Mouse (Mus musculus): ENCODE data around the gene Ifnar1. TPM values are rescaled to one million over a fixed set of nuclear protein-coding genes. Genes with fewer than 3 reads are reported as not detected.
"Not testable (repeated sequence)": the region's sequence is repeated elsewhere in the genome, so short reads cannot be mapped to it uniquely, and the experiment has no call there.

Gene Ifnar1
- polyA plus RNA-seq, 1 experiment from 2014 or later, result 60.6 TPM

GRCm38 (mm10) chr16:91527051-91527450 is 42.0 kb downstream of the Ifnar1 start:
- no peak for DNase-seq (ENCODE audit: low read depth, low spot score)
- no peak for TF ChIP-seq CTCF (IDR thresholded peaks at IDR 0.05)
- no peaks in the 10 kb centered on the region for H3K27me3 ChIP-seq
- ChIA-PET CTCF (no interaction called here), POLR2A (interaction anchor here (0.6 kb wide), 1 partner anchor 69 kb away, joined by 3 read pairs; no protein-coding TSS in a partner anchor)
- in situ Hi-C loops (cut with MboI; ENCODE audit: low pct_unique_long_range_greater_than_20kb), result no loop called here
- no peak for ATAC-seq

DNA sequence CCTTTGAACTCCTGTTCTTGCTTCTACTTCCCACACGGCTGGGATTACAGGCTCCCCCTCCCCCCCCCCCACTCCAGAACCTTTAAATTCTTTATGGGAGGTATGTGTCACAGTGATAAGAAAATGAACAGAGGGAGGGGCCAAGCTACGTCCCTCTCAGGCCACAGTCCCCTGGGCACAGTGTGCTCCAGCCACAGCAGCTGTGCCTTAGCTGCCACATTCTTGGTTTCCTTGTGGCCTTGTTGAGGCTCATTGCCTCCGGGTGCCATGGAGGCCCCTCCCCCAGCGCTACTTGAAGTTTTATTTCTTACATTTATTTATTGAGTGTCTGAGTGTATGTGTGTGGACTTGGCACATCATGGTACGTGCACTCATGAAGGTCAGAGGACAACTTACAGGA is 42.5 kb downstream of the Ifnar1 start:
- ATAC-seq, result no peak

GRCm38 (mm10) chr16:91528578-91528977 is 43.5 kb downstream of the Ifnar1 start:
- DNase-seq (ENCODE audit: low read depth, low spot score) (no peak), ATAC-seq (no peak)
- ChIA-PET CTCF (no interaction called here), POLR2A (no interaction called here)
- H3K27me3 ChIP-seq, result no peaks in the 10 kb centered on the region
- no peak for TF ChIP-seq CTCF (IDR thresholded peaks at IDR 0.05)
- in situ Hi-C loops (cut with MboI; ENCODE audit: low pct_unique_long_range_greater_than_20kb), result no loop called here

More for the DNA sequence above, 42.5 kb downstream of the Ifnar1 start:
- POLR2A ChIA-PET, result interaction anchor here (0.6 kb wide), 1 partner anchor 69 kb away, joined by 3 read pairs; no protein-coding TSS in a partner anchor
- CTCF ChIA-PET, result no interaction called here
- no peak for TF ChIP-seq CTCF (IDR thresholded peaks at IDR 0.05)
- no peak for DNase-seq (ENCODE audit: low read depth, low spot score)
- H3K27me3 ChIP-seq, result no peaks in the 10 kb centered on the region
- in situ Hi-C loops (cut with MboI; ENCODE audit: low pct_unique_long_range_greater_than_20kb), result no loop called here

DNA sequence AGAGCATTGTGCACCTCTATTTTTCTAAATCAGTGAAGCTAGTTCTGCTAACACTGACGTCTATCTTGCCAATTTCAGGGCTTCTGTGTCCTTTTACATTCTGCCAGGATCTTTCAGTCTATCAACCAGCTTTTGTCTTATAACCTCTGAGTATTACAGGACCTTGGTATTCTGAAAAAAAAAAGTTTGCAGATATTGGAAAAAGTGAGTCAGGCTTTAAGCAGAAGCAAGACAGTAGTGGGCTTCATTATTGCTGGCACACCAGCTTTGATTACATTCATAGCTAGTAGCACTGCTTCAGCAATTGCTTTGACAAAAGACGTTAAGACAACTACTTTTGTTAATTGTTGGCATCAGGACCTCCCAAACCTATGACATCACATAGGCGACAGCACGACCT is 45.8 kb downstream of the Ifnar1 start:
- H3K27me3 ChIP-seq; POLR2A ChIA-PET; CTCF ChIA-PET; DNase-seq (ENCODE audit: low read depth, low spot score); in situ Hi-C loops (cut with MboI; ENCODE audit: low pct_unique_long_range_greater_than_20kb); ATAC-seq: not testable (repeated sequence)

- DNase-seq (ENCODE audit: low read depth, low spot score) (no peak), ATAC-seq (no peak)
- CTCF ChIA-PET, result no interaction called here
- in situ Hi-C loops (cut with MboI; ENCODE audit: low pct_unique_long_range_greater_than_20kb), result no loop called here
- H3K27me3 ChIP-seq, result no peaks in the 10 kb centered on the region
- POLR2A ChIA-PET, result no interaction called here
- TF ChIP-seq CTCF (IDR thresholded peaks at IDR 0.05), result no peak
Observed at GRCm38 (mm10) chr16:91531856-91532255, 46.8 kb downstream of the Ifnar1 start.

GRCm38 (mm10) chr16:91532429-91532828 is 47.4 kb downstream of the Ifnar1 start:
- CTCF ChIA-PET, result no interaction called here
- ATAC-seq, result no peak
- in situ Hi-C loops (cut with MboI; ENCODE audit: low pct_unique_long_range_greater_than_20kb), result no loop called here
- no peak for DNase-seq (ENCODE audit: low read depth, low spot score)
- no peaks in the 10 kb centered on the region for H3K27me3 ChIP-seq
- POLR2A ChIA-PET, result no interaction called here
- TF ChIP-seq CTCF (IDR thresholded peaks at IDR 0.05), result no peak

- POLR2A ChIA-PET, result no interaction called here
- CTCF ChIA-PET, result no interaction called here
- in situ Hi-C loops (cut with MboI; ENCODE audit: low pct_unique_long_range_greater_than_20kb), result no loop called here
Observed at GRCm38 (mm10) chr16:91533097-91534001, 48.3 kb downstream of the Ifnar1 start.

GRCm38 (mm10) chr16:91534477-91534876 is 49.4 kb downstream of the Ifnar1 start:
- ChIA-PET CTCF (no interaction called here), POLR2A (no interaction called here)
- TF ChIP-seq CTCF (IDR thresholded peaks at IDR 0.05), result no peak
- H3K27me3 ChIP-seq, result no peaks in the 10 kb centered on the region
- DNase-seq (ENCODE audit: low read depth, low spot score), result peak; percentile 94
- peak; percentile 100 for ATAC-seq
- in situ Hi-C loops (cut with MboI; ENCODE audit: low pct_unique_long_range_greater_than_20kb), result no loop called here

More at GRCm38 (mm10) chr16:91533097-91534001, 48.3 kb downstream of the Ifnar1 start:
- no peak for DNase-seq (ENCODE audit: low read depth, low spot score)
- no peak for TF ChIP-seq CTCF (IDR thresholded peaks at IDR 0.05)
- no peaks in the 10 kb centered on the region for H3K27me3 ChIP-seq
- no peak for ATAC-seq

DNA sequence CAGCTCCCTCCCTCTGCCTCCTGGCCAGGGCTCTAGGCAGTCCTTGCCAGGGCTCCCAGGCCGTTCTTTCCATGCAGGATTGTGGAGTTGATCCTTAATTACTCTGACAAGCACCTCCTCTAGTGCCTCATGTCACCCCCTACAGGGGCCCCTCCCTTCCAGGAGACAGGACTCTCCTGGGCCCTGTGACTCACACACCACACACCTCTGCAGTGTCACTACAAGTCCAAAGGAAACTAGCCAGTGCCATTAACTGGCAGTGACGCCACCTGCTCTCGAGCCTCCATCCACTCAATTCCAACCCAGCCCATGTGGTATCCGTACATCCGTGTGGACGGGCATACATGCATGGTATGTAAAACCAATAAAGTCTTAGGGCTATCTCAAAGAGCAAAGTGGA is 49.9 kb downstream of the Ifnar1 start:
- POLR2A ChIA-PET, result no interaction called here
- in situ Hi-C loops (cut with MboI; ENCODE audit: low pct_unique_long_range_greater_than_20kb), result no loop called here
- no peak for TF ChIP-seq CTCF (IDR thresholded peaks at IDR 0.05)
- no peak for DNase-seq (ENCODE audit: low read depth, low spot score)
- no peaks in the 10 kb centered on the region for H3K27me3 ChIP-seq
- CTCF ChIA-PET, result no interaction called here
- ATAC-seq, result no peak

DNA sequence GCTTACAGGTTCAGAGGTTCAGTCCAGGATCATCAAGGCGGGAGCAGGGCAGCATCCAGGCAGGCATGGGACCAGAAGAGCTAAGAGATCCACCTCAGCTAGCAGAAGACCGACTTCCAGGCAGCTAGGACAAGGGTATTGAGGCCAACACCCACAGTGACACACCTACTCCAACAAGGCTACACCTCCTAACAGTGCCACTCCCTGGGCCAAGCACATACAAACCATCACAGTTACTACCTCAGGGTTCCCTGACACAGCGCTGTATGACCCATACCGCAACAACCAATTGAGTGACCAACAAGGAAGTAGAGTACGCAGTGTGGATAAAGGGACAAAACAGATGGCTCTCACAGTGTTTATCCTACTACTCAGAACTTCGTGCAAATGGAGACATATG is 51.3 kb downstream of the Ifnar1 start:
- in situ Hi-C loops (cut with MboI; ENCODE audit: low pct_unique_long_range_greater_than_20kb), result no loop called here
- DNase-seq (ENCODE audit: low read depth, low spot score), result no peak
- no peaks in the 10 kb centered on the region for H3K27me3 ChIP-seq
- ChIA-PET POLR2A (no interaction called here), CTCF (no interaction called here)
- no peak for TF ChIP-seq CTCF (IDR thresholded peaks at IDR 0.05)
- no peak for ATAC-seq

GRCm38 (mm10) chr16:91537065-91537464 is 52.0 kb downstream of the Ifnar1 start:
- no peak for DNase-seq (ENCODE audit: low read depth, low spot score)
- no peaks in the 10 kb centered on the region for H3K27me3 ChIP-seq
- no peak for TF ChIP-seq CTCF (IDR thresholded peaks at IDR 0.05)
- POLR2A ChIA-PET, result no interaction called here
- ATAC-seq, result no peak
- CTCF ChIA-PET, result no interaction called here
- in situ Hi-C loops (cut with MboI; ENCODE audit: low pct_unique_long_range_greater_than_20kb), result no loop called here
